ENCODE assay signal across 8 mouse cellular contexts in genomic region chr19:44989567-44990495, GRCm38 (mm10). TPM values are rescaled to one million over a fixed set of nuclear protein-coding genes. Genes with fewer than 3 reads are reported as not detected.
DNase-seq lines count a peak whose midpoint lies in the region; ATAC-seq and TF ChIP-seq lines count a peak whose summit lies in the region.

No protein-coding gene starts in this region.

- intact Hi-C loops in left cerebral cortex, postnatal 4 days (cut with DNase I): loop anchor here (2.0 kb wide), 1 partner anchor 29 kb away; no protein-coding TSS in a partner anchor

- H3K4me3 ChIP-seq in lung, embryonic 14.5 days (ENCODE audit: low read depth, low read length): peak overlapping the region; percentile 64
- peak overlapping the region; percentile 75 for H3K4me3 ChIP-seq in embryonic facial prominence, embryonic 14.5 days (ENCODE audit: low read depth, low read length)
- H3K4me3 ChIP-seq in liver, postnatal 0 days (ENCODE audit: low read depth, low read length): peak overlapping the region; percentile 64

- peak overlapping the region; percentile 70 for H3K9ac ChIP-seq in lung, embryonic 14.5 days
- H3K9ac ChIP-seq in embryonic facial prominence, embryonic 14.5 days (ENCODE audit: low read depth, low read length): peak overlapping the region; percentile 83
- peak overlapping the region; percentile 71 for H3K9ac ChIP-seq in liver, postnatal 0 days (replicated peaks)

- no peaks in the 10 kb centered on the region for H3K9me3 ChIP-seq in lung, embryonic 14.5 days (ENCODE audit: low read depth, low read length)
- H3K9me3 ChIP-seq in embryonic facial prominence, embryonic 14.5 days (ENCODE audit: control insufficient read depth, low read length): no peaks in the 10 kb centered on the region
- no peaks in the 10 kb centered on the region for H3K9me3 ChIP-seq in liver, postnatal 0 days (ENCODE audit: low read length)

- TF ChIP-seq EP300 in liver, postnatal 0 days (IDR thresholded peaks at IDR 0.05; ENCODE audit: low read depth): no peak

- no peak for DNase-seq in lung, embryonic 14.5 days
- no peak for DNase-seq in lung, postnatal 4 days
- no peak for DNase-seq in embryonic facial prominence, embryonic 14.5 days (ENCODE audit: low spot score)
- DNase-seq in kidney, adult 11 months: peak; percentile 81
- peak; percentile 38 for DNase-seq in liver, postnatal 0 days
- no peak for DNase-seq in left cerebral cortex, postnatal 4 days
- no peak for DNase-seq in adrenal gland, adult 8-10 months

- no peaks in the 10 kb centered on the region for H3K36me3 ChIP-seq in lung, embryonic 14.5 days (ENCODE audit: insufficient read depth)
- H3K36me3 ChIP-seq in embryonic facial prominence, embryonic 14.5 days (ENCODE audit: control insufficient read depth, insufficient read depth, low read length): peaks cover 6% of the 10 kb centered on the region; the same call in 1 of the 2 replicates
- H3K36me3 ChIP-seq in liver, postnatal 0 days (replicated peaks; ENCODE audit: insufficient read depth, low read length): no peaks in the 10 kb centered on the region

- peak overlapping the region; percentile 100 for H3K4me2 ChIP-seq in lung, embryonic 14.5 days
- peak overlapping the region; percentile 99 for H3K4me2 ChIP-seq in embryonic facial prominence, embryonic 14.5 days (ENCODE audit: low read depth, low read length)
- H3K4me2 ChIP-seq in liver, postnatal 0 days (ENCODE audit: low read depth, low read length): peak overlapping the region; percentile 80

- H3K27me3 ChIP-seq in lung, embryonic 14.5 days (ENCODE audit: insufficient read depth, low read length): no peaks in the 10 kb centered on the region
- no peaks in the 10 kb centered on the region for H3K27me3 ChIP-seq in embryonic facial prominence, embryonic 14.5 days (replicated peaks; ENCODE audit: control insufficient read depth, insufficient read depth, low read length)
- peaks cover 9% of the 10 kb centered on the region; the same call in 1 of the 2 replicates for H3K27me3 ChIP-seq in liver, postnatal 0 days (ENCODE audit: insufficient read depth, low read length)

- ATAC-seq in lung, embryonic 14.5 days (ENCODE audit: insufficient read depth): peak; percentile 52
- peak; percentile 2; the same call in 1 of the 2 replicates for ATAC-seq in embryonic facial prominence, embryonic 14.5 days (ENCODE audit: low read depth)
- ATAC-seq in liver, postnatal 0 days: peak; percentile 16; the same call in 1 of the 2 replicates
- no peak for ATAC-seq in activated CD4-positive, CD25-positive, alpha-beta regulatory T cell, adult 4 months

- no peak overlapping the region for H3K27ac ChIP-seq in lung, embryonic 14.5 days (ENCODE audit: low read depth)
- 0 out of 2 replicates have a peak overlapping the region, but pooled peaks have one; percentile 44 for H3K27ac ChIP-seq in embryonic facial prominence, embryonic 14.5 days (replicated peaks; ENCODE audit: low read depth, low read length)
- H3K27ac ChIP-seq in liver, postnatal 0 days (ENCODE audit: low read depth): peak overlapping the region; percentile 94

- peaks cover 10% of the 10 kb centered on the region for H3K4me1 ChIP-seq in lung, embryonic 14.5 days (ENCODE audit: insufficient read depth)
- H3K4me1 ChIP-seq in embryonic facial prominence, embryonic 14.5 days (ENCODE audit: control insufficient read depth, insufficient read depth, low read length): peaks cover 14% of the 10 kb centered on the region
- H3K4me1 ChIP-seq in liver, postnatal 0 days (ENCODE audit: insufficient read depth): peaks cover 19% of the 10 kb centered on the region

- TF ChIP-seq CTCF in lung, embryonic 14.5 days (IDR thresholded peaks at IDR 0.05; ENCODE audit: low read depth): no peak
- no peak for TF ChIP-seq CTCF in liver, postnatal 0 days (IDR thresholded peaks at IDR 0.05; ENCODE audit: low read depth)

- WGBS in lung, embryonic 14.5 days: 6% methylated on average over 22 of the region's 22 CpGs
- 4% methylated on average over 20 of the region's 22 CpGs for WGBS in embryonic facial prominence, embryonic 14.5 days
- 14% methylated on average over 21 of the region's 22 CpGs for WGBS in liver, postnatal 0 days (ENCODE audit: insufficient replicate concordance)

RNA-seq across cellular contexts. Expression of gene Sema4g, which starts 0.9 kb away (rescaled TPM):
- 1.7 and 2.1 TPM in 2 replicates for polyA plus RNA-seq in lung, embryonic 14.5 days (2014; fragmentation: Nextera tagmentation; extraction: Ambion mirVana)
- 2.9 and 4.3 TPM in 2 replicates for polyA plus RNA-seq in embryonic facial prominence, embryonic 14.5 days (2014; fragmentation: Nextera tagmentation; extraction: Ambion mirVana)
- polyA plus RNA-seq in liver, postnatal 0 days (2015; fragmentation: Nextera tagmentation; extraction: Ambion mirVana): 9.3 and 11.3 TPM in 2 replicates
- under 1 TPM in 1 of 2 experiments, not detected in 1; 0.24 TPM for polyA plus RNA-seq in activated CD4-positive, CD25-positive, alpha-beta regulatory T cell, adult 4 months (2017; shearing (Covaris generic))
- total RNA-seq in left cerebral cortex, postnatal 4 days (2021): 100 to 1,000 TPM; 116 to 123 TPM
- 10 to 100 TPM in 2 of 4 experiments, 1 to 10 TPM in 2; 4.3 to 14.9 (median 10.2) TPM for total RNA-seq in adrenal gland, adult 8-10 months (2022)

RNA-seq across cellular contexts. Expression of gene Twnk, which starts 15.6 kb away (rescaled TPM):
- 13.0 and 14.8 TPM in 2 replicates for polyA plus RNA-seq in lung, embryonic 14.5 days (2014; fragmentation: Nextera tagmentation; extraction: Ambion mirVana)
- 10.5 and 11.2 TPM in 2 replicates for polyA plus RNA-seq in embryonic facial prominence, embryonic 14.5 days (2014; fragmentation: Nextera tagmentation; extraction: Ambion mirVana)
- 9.9 and 10.6 TPM in 2 replicates for polyA plus RNA-seq in liver, postnatal 0 days (2015; fragmentation: Nextera tagmentation; extraction: Ambion mirVana)
- 1 to 10 TPM; 4.2 to 9.3 TPM for polyA plus RNA-seq in activated CD4-positive, CD25-positive, alpha-beta regulatory T cell, adult 4 months (2017; shearing (Covaris generic))
- total RNA-seq in left cerebral cortex, postnatal 4 days (2021): 10 to 100 TPM; 16.0 to 17.3 TPM
- 10 to 100 TPM; 34.8 to 40.2 (median 37.5) TPM for total RNA-seq in adrenal gland, adult 8-10 months (2022)

RNA-seq across cellular contexts. Expression of gene Mrpl43, which starts 16.4 kb away (rescaled TPM):
- polyA plus RNA-seq in lung, embryonic 14.5 days (2014; fragmentation: Nextera tagmentation; extraction: Ambion mirVana): 61.3 and 63.6 TPM in 2 replicates
- polyA plus RNA-seq in embryonic facial prominence, embryonic 14.5 days (2014; fragmentation: Nextera tagmentation; extraction: Ambion mirVana): 47.4 and 49.2 TPM in 2 replicates
- 43.6 and 43.8 TPM in 2 replicates for polyA plus RNA-seq in liver, postnatal 0 days (2015; fragmentation: Nextera tagmentation; extraction: Ambion mirVana)
- 10 to 100 TPM; 67.8 to 71.3 TPM for polyA plus RNA-seq in activated CD4-positive, CD25-positive, alpha-beta regulatory T cell, adult 4 months (2017; shearing (Covaris generic))
- total RNA-seq in left cerebral cortex, postnatal 4 days (2021): 10 to 100 TPM; 41.3 to 41.6 TPM
- total RNA-seq in adrenal gland, adult 8-10 months (2022): 10 to 100 TPM; 44.2 to 57.9 (median 48.4) TPM

RNA-seq across cellular contexts. Expression of gene Lzts2, which starts 24.4 kb away (rescaled TPM):
- 68.5 and 75.4 TPM in 2 replicates for polyA plus RNA-seq in lung, embryonic 14.5 days (2014; fragmentation: Nextera tagmentation; extraction: Ambion mirVana)
- polyA plus RNA-seq in embryonic facial prominence, embryonic 14.5 days (2014; fragmentation: Nextera tagmentation; extraction: Ambion mirVana): 51.2 and 56.1 TPM in 2 replicates
- 5.7 and 7.2 TPM in 2 replicates for polyA plus RNA-seq in liver, postnatal 0 days (2015; fragmentation: Nextera tagmentation; extraction: Ambion mirVana)
- 1 to 10 TPM in 1 of 2 experiments, under 1 TPM in 1; 0.78 to 1.8 TPM for polyA plus RNA-seq in activated CD4-positive, CD25-positive, alpha-beta regulatory T cell, adult 4 months (2017; shearing (Covaris generic))
- total RNA-seq in left cerebral cortex, postnatal 4 days (2021): 10 to 100 TPM; 30.2 to 35.1 TPM
- total RNA-seq in adrenal gland, adult 8-10 months (2022): 100 to 1,000 TPM; 100 to 121 (median 110) TPM

RNA-seq across cellular contexts. Expression of gene Pdzd7, which starts 55.7 kb away (rescaled TPM):
- 0.39 TPM in 2 replicates for polyA plus RNA-seq in lung, embryonic 14.5 days (2014; fragmentation: Nextera tagmentation; extraction: Ambion mirVana)
- 0.32 and 0.67 TPM in 2 replicates for polyA plus RNA-seq in embryonic facial prominence, embryonic 14.5 days (2014; fragmentation: Nextera tagmentation; extraction: Ambion mirVana)
- not detected in 2 replicates for polyA plus RNA-seq in liver, postnatal 0 days (2015; fragmentation: Nextera tagmentation; extraction: Ambion mirVana)
- under 1 TPM in 1 of 2 experiments, not detected in 1; 0.32 TPM for polyA plus RNA-seq in activated CD4-positive, CD25-positive, alpha-beta regulatory T cell, adult 4 months (2017; shearing (Covaris generic))
- 1 to 10 TPM; 8.0 to 8.2 TPM for total RNA-seq in left cerebral cortex, postnatal 4 days (2021)
- total RNA-seq in adrenal gland, adult 8-10 months (2022): under 1 TPM; 0.12 to 1.00 (median 0.56) TPM

Comparison
In these comparisons a context has a peak if more than half of its experiments do, and no peak if none do; other contexts are left out.
1. DNase-seq: peak in kidney, adult 11 months (single experiment) and liver, postnatal 0 days (single experiment); none in lung, embryonic 14.5 days (single experiment), lung, postnatal 4 days (0 of 2), embryonic facial prominence, embryonic 14.5 days (single experiment), left cerebral cortex, postnatal 4 days (single experiment) and adrenal gland, adult 8-10 months (single experiment).
2. Peak in every context shown above with its lines, with median percentiles within 50 percentile points of each other: H3K4me2 ChIP-seq, H3K4me3 ChIP-seq and H3K9ac ChIP-seq.